Mouse (Mus musculus) MEL (cell line): ENCODE results near the gene Ctla2a. TPM values are rescaled to one million over a fixed set of nuclear protein-coding genes. Genes with fewer than 3 reads are reported as not detected.
"Not testable (repeated sequence)": the region's sequence is repeated elsewhere in the genome, so short reads cannot be mapped to it uniquely, and the experiment has no call there.

Experiments
- DNase-seq: peaks from one replicate; pipeline ENCODE4 v3.0.0; 2011; ENCODE audit warnings: low read depth, low spot score
- H3K27ac ChIP-seq: 2 replicates; pipeline ENCODE4 v1.5.1; 2012; ENCODE audit warnings: low read depth, mild to moderate bottlenecking, control low read depth, low read length, moderate library complexity; ENCODE audit not compliant: control insufficient read depth
- H3K27me3 ChIP-seq, 2 experiments: fragments of 150-350 bp in 1 of 2; sonication (generic) in 1 of 2; 2 replicates each; pipeline ENCODE4 v1.6.1; 2012; ENCODE audit warnings: low read length in 2 of 2, mild to moderate bottlenecking in 2 of 2, improper control_type of control experiment in 1 of 2, moderate library complexity in 1 of 2; ENCODE audit not compliant: insufficient read depth in 2 of 2, control insufficient read depth in 1 of 2
- H3K36me3 ChIP-seq, 2 experiments: 2 replicates each; pipeline ENCODE4 v1.6.1; 2012 to 2014; ENCODE audit warnings: low read length in 2 of 2, improper control_type of control experiment in 1 of 2, inconsistent platforms in 1 of 2, mild to moderate bottlenecking in 1 of 2; ENCODE audit not compliant: insufficient read depth in 2 of 2, control insufficient read depth in 1 of 2
- H3K4me1 ChIP-seq, 2 experiments: fragments of 150-350 bp in 1 of 2; sonication (generic) in 1 of 2; 2 replicates each; pipeline ENCODE4 v1.6.1; 2012; ENCODE audit warnings: low read length in 2 of 2, improper control_type of control experiment in 1 of 2, mild to moderate bottlenecking in 1 of 2; ENCODE audit not compliant: insufficient read depth in 2 of 2, control insufficient read depth in 1 of 2
- H3K4me3 ChIP-seq, 2 experiments: fragments of 150-350 bp in 1 of 2; sonication (generic) in 1 of 2; 2 replicates each; pipeline ENCODE4 v1.5.1; 2012; ENCODE audit warnings: low read depth in 2 of 2, low read length in 2 of 2, mild to moderate bottlenecking in 2 of 2, moderate library complexity in 2 of 2, control low read depth in 1 of 2, improper control_type of control experiment in 1 of 2; ENCODE audit not compliant: control insufficient read depth in 1 of 2, insufficient read depth in 1 of 2
- H3K79me2 ChIP-seq: 2 replicates; pipeline ENCODE4 v1.6.1; 2012; ENCODE audit warnings: mild to moderate bottlenecking, low read length, moderate library complexity; ENCODE audit not compliant: control insufficient read depth, poor library complexity, insufficient read depth
- H3K9ac ChIP-seq: 2 replicates; pipeline ENCODE4 v1.6.1; 2012; ENCODE audit warnings: low read depth, mild to moderate bottlenecking, control low read depth, low read length, moderate library complexity; ENCODE audit not compliant: control insufficient read depth, poor library complexity, severe bottlenecking
- H3K9me3 ChIP-seq: fragments of 150-350 bp; sonication (generic); replicated peaks from 2 replicates; pipeline ENCODE4 v1.6.1; 2012; ENCODE audit warnings: mild to moderate bottlenecking, low read length, improper control_type of control experiment, moderate library complexity; ENCODE audit not compliant: insufficient read depth
- BHLHE40 ChIP-seq: IDR thresholded peaks from 2 replicates; pipeline ENCODE4 v1.6.1; 2012; ENCODE audit warnings: low read depth, mild to moderate bottlenecking, inconsistent platforms, low read length, improper control_type of control experiment, borderline replicate concordance
- CHD2 ChIP-seq: IDR thresholded peaks from 2 replicates; pipeline ENCODE4 v1.6.1; 2011; ENCODE audit warnings: low read length, improper control_type of control experiment
- CTCF ChIP-seq, 3 experiments: IDR thresholded peaks in 2 of 3; conservative IDR thresholded peaks in 1 of 3; 2 replicates each; pipeline ENCODE4 v1.5.1; 2011 to 2012; ENCODE audit warnings: low read length in 3 of 3, low read depth in 2 of 3, mild to moderate bottlenecking in 2 of 3, improper control_type of control experiment in 1 of 3, inconsistent platforms in 1 of 3, mixed read lengths in 1 of 3, moderate library complexity in 1 of 3; ENCODE audit not compliant: control insufficient read depth in 1 of 3, insufficient read depth in 1 of 3, poor library complexity in 1 of 3, severe bottlenecking in 1 of 3
- E2F4 ChIP-seq: IDR thresholded peaks from 2 replicates; pipeline ENCODE4 v1.6.1; 2011; ENCODE audit warnings: low read depth, low read length, improper control_type of control experiment, borderline replicate concordance
- EP300 ChIP-seq, 2 experiments: IDR thresholded peaks; 2 replicates each; pipeline ENCODE4 v1.6.1; 2011; ENCODE audit warnings: improper control_type of control experiment in 2 of 2, low read length in 2 of 2, low read depth in 1 of 2, mild to moderate bottlenecking in 1 of 2
- ETS1 ChIP-seq: IDR thresholded peaks from 2 replicates; pipeline ENCODE4 v1.6.1; 2012; ENCODE audit warnings: low read depth, mild to moderate bottlenecking, inconsistent platforms, low read length, improper control_type of control experiment, moderate library complexity
- MAFK ChIP-seq: IDR thresholded peaks from 2 replicates; pipeline ENCODE4 v1.6.1; 2011; ENCODE audit warnings: low read depth, mild to moderate bottlenecking, low read length, improper control_type of control experiment, borderline replicate concordance
- MAX ChIP-seq: IDR thresholded peaks from 2 replicates; pipeline ENCODE4 v1.6.1; 2011; ENCODE audit warnings: low read length, improper control_type of control experiment
- MXI1 ChIP-seq: IDR thresholded peaks from 2 replicates; pipeline ENCODE4 v1.6.1; 2011; ENCODE audit warnings: mild to moderate bottlenecking, low read depth, low read length, improper control_type of control experiment
- MYC ChIP-seq: IDR thresholded peaks from 2 replicates; pipeline ENCODE4 v1.6.1; 2011; ENCODE audit warnings: low read depth, mild to moderate bottlenecking, low read length, improper control_type of control experiment, moderate library complexity
- POLR2AphosphoS2 ChIP-seq: IDR thresholded peaks from 2 replicates; pipeline ENCODE4 v1.6.1; 2011; ENCODE audit warnings: low read length, improper control_type of control experiment
- POLR2AphosphoS5 ChIP-seq: IDR thresholded peaks from 2 replicates; pipeline ENCODE4 v1.6.1; 2012; ENCODE audit warnings: low read depth, borderline replicate concordance, mild to moderate bottlenecking, inconsistent platforms, low read length, moderate library complexity, mixed read lengths
- RAD21 ChIP-seq: IDR thresholded peaks from 2 replicates; pipeline ENCODE4 v1.6.1; 2011; ENCODE audit warnings: mild to moderate bottlenecking, low read depth, low read length, improper control_type of control experiment
- SIN3A ChIP-seq: IDR thresholded peaks from 2 replicates; pipeline ENCODE4 v1.6.1; 2012; ENCODE audit warnings: low read length, improper control_type of control experiment, inconsistent platforms
- TAL1 ChIP-seq: IDR thresholded peaks from 2 replicates; pipeline ENCODE4 v1.6.1; 2012; ENCODE audit warnings: mild to moderate bottlenecking, inconsistent platforms, low read length, moderate library complexity, mixed read lengths
- TBP ChIP-seq: IDR thresholded peaks from 2 replicates; pipeline ENCODE4 v1.8.0; 2011; ENCODE audit warnings: low read depth, low read length, improper control_type of control experiment
- USF1 ChIP-seq: IDR thresholded peaks from 2 replicates; pipeline ENCODE4 v1.6.1; 2014; ENCODE audit warnings: low read depth, mild to moderate bottlenecking, inconsistent platforms, low read length, improper control_type of control experiment, moderate library complexity
- ZC3H11A ChIP-seq: IDR thresholded peaks from 2 replicates; pipeline ENCODE4 v1.6.1; 2012; ENCODE audit warnings: low read depth, mild to moderate bottlenecking, inconsistent platforms, low read length, improper control_type of control experiment
- ZNF384 ChIP-seq: IDR thresholded peaks from 2 replicates; pipeline ENCODE4 v1.6.1; 2012; ENCODE audit warnings: low read depth, mild to moderate bottlenecking, inconsistent platforms, low read length, improper control_type of control experiment
- polyA plus RNA-seq, 2 experiments: library from polyadenylated mRNA; stranded (reverse) in 1 of 2; unstranded in 1 of 2; fragments of >175 nt in 1 of 2; fragments of >200 nt in 1 of 2; gene quantifications; 2 replicates each; pipeline versions ENCODE4 v1.2.1 to v1.2.4; 2012; ENCODE audit warnings: low replicate concordance in 2 of 2, low read depth in 1 of 2; ENCODE audit not compliant: insufficient read length in 2 of 2, insufficient read depth in 1 of 2, missing spikeins in 1 of 2
- total RNA-seq: library from RNA; depleted of rRNA; stranded (reverse); fragments of 300-350 nt; gene quantifications from 2 replicates; pipeline ENCODE4 v1.2.3, GENCODE M21; 2012

The Ctla2a gene
- total and polyA plus RNA-seq, 3 experiments = 0.81 to 1.7 TPM; not detected in 1

GRCm38 (mm10) chr13:60972319-60972718, 35.9 kb upstream of the Ctla2a start:
- not testable (repeated sequence) for DNase-seq, H3K9ac ChIP-seq, H3K4me1 ChIP-seq
- TF ChIP-seq CTCF (IDR thresholded peaks at IDR 0.05 in 2 of 3, conservative IDR thresholded peaks at IDR 0.05 in 1 of 3; ENCODE audit: control insufficient read depth in 1 of 3, insufficient read depth in 1 of 3, low read depth in 2 of 3, low read length in 3 of 3, poor library complexity in 1 of 3, severe bottlenecking in 1 of 3) = peak in 2 of 3 experiments; percentile 15 to 32; a peak in 3 of 6 replicates
- TF ChIP-seq, all 39 proteins: peak for 1; not testable (repeated sequence) for 38
- not testable (repeated sequence) for H3K27ac ChIP-seq, H3K9me3 ChIP-seq, H3K27me3 ChIP-seq, H3K4me3 ChIP-seq, H3K36me3 ChIP-seq, H3K79me2 ChIP-seq

DNA sequence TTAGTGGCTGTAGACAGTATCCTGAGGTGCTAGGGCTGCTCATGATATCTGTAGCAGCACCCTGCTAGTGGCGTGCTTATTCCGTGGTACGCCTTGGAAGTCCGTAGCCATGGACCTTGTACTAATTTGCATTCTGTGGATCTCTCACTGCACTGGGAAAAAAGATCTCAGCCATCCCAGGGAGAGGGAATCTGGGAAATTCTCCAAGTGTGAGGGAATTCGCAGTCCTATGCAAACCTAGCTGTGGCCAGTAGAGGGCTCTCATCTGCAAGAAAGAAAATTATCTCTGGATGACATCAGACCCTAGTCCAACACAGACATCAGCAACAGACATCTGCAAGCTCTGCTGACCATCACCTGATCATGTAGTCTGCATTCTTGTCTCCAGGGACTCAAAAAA, 27.6 kb upstream of the Ctla2a start:
- peak in 1 of 3 experiments; percentile 1; a peak in 1 of 6 replicates for TF ChIP-seq CTCF (IDR thresholded peaks at IDR 0.05 in 2 of 3, conservative IDR thresholded peaks at IDR 0.05 in 1 of 3; ENCODE audit: control insufficient read depth in 1 of 3, insufficient read depth in 1 of 3, low read depth in 2 of 3, low read length in 3 of 3, poor library complexity in 1 of 3, severe bottlenecking in 1 of 3)
- TF ChIP-seq, all 39 proteins: peak for 1; not testable (repeated sequence) for 38
- not testable (repeated sequence) for DNase-seq, H3K9me3 ChIP-seq, H3K4me1 ChIP-seq, H3K9ac ChIP-seq, H3K27me3 ChIP-seq, H3K36me3 ChIP-seq, H3K4me3 ChIP-seq, H3K79me2 ChIP-seq, H3K27ac ChIP-seq

DNA sequence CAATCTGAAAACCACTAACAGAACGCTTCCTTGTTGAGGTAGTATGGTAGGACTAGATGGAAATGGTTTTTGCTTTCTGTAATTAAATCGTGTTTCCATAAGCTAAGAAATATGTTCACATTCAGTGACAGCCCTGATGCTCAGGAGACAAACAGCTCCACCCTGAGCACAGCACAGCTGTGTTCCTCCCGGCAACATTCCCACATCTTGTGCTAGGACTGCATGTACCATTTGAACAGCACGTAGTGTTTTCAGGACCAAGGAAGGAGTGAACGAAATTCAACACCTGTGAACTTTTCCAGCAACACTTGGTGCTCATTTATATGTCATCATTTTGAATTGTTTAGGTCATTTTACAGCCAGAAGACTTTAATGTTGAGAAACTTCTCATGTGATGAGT, 25.3 kb upstream of the Ctla2a start:
- Histone ChIP-seq H3K4me3 (no peak overlapping the region), H3K36me3 (no peaks in the 10 kb centered on the region), H3K9me3 (no peaks in the 10 kb centered on the region), H3K79me2 (no peaks in the 10 kb centered on the region), H3K27ac (no peak overlapping the region), H3K4me1 (no peaks in the 10 kb centered on the region), H3K9ac (no peak overlapping the region), H3K27me3 (no peaks in the 10 kb centered on the region)
- no peak for DNase-seq
- no peak for TF ChIP-seq POLR2AphosphoS5
- no peak for TF ChIP-seq USF1
- no peak for TF ChIP-seq RAD21
- no peak for TF ChIP-seq MYC
- no peak for TF ChIP-seq POLR2AphosphoS2
- TF ChIP-seq MXI1 = no peak
- no peak for TF ChIP-seq TBP
- TF ChIP-seq CTCF (IDR thresholded peaks at IDR 0.05 in 2 of 3, conservative IDR thresholded peaks at IDR 0.05 in 1 of 3; ENCODE audit: control insufficient read depth in 1 of 3, insufficient read depth in 1 of 3, low read depth in 2 of 3, low read length in 3 of 3, poor library complexity in 1 of 3, severe bottlenecking in 1 of 3) = no peak
- TF ChIP-seq TAL1 = no peak
- TF ChIP-seq CHD2 = no peak
- TF ChIP-seq E2F4 = no peak
- no peak for TF ChIP-seq BHLHE40
- no peak for TF ChIP-seq EP300 (IDR thresholded peaks at IDR 0.05; ENCODE audit: low read depth in 1 of 2, low read length in 2 of 2)
- TF ChIP-seq MAFK = no peak
- no peak for TF ChIP-seq MAX
- TF ChIP-seq ZNF384 = no peak
- TF ChIP-seq ZC3H11A = no peak
- no peak for TF ChIP-seq ETS1
- TF ChIP-seq SIN3A = no peak

- H3K9me3 ChIP-seq, H3K4me3 ChIP-seq, H3K27me3 ChIP-seq, H3K4me1 ChIP-seq, H3K9ac ChIP-seq, H3K79me2 ChIP-seq, H3K36me3 ChIP-seq, DNase-seq, H3K27ac ChIP-seq: not testable (repeated sequence)
These were observed 5.5 kb upstream of the Ctla2a start, which contains the start of gene Tpbpa for GRCm38 (mm10) chr13:60941884-60942283. Gene Tpbpa, minus strand, starts transcription at chr13:60941984.
